Mouse (Mus musculus) B cell, adult 2 months (primary cell): ENCODE results near the gene Plac1.
A peak's percentile ranks its signal among the peaks of the same experiment; 100 is the strongest.
"Not testable (repeated sequence)": the region's sequence is repeated elsewhere in the genome, so short reads cannot be mapped to it uniquely, and the experiment has no call there.

ENCODE experiments used
- DNase-seq, 2 experiments: peaks; one replicate each; pipeline ENCODE4 v3.0.0; 2022

Gene Plac1

GRCm38 (mm10) chrX:53041006-53041405, 198.9 kb downstream of the Plac1 start:
- DNase-seq: peak in 1 of 2 experiments; percentile 10

- no peak for DNase-seq
Observed at GRCm38 (mm10) chrX:53040138-53040537, 199.8 kb downstream of the Plac1 start.

GRCm38 (mm10) chrX:53039651-53040050, 200.3 kb downstream of the Plac1 start:
- no peak for DNase-seq

- no peak for DNase-seq
Observed at GRCm38 (mm10) chrX:53038194-53038593, 201.7 kb downstream of the Plac1 start.

- peak; percentile 47 to 59 for DNase-seq
Observed at GRCm38 (mm10) chrX:53029559-53029958, 210.4 kb downstream of the Plac1 start.

- DNase-seq: no peak
Observed at GRCm38 (mm10) chrX:53025471-53026223, 214.3 kb downstream of the Plac1 start.

GRCm38 (mm10) chrX:53024268-53024667, 215.6 kb downstream of the Plac1 start:
- not testable (repeated sequence) for DNase-seq

GRCm38 (mm10) chrX:53023021-53023420, 216.9 kb downstream of the Plac1 start:
- DNase-seq: no peak
